Mouse (Mus musculus) C2C12 (cell line): Measurements from ENCODE around the gene Gm8257. TPM values are rescaled to one million over a fixed set of nuclear protein-coding genes. Genes with fewer than 3 reads are reported as not detected.
"Not testable (repeated sequence)": the region's sequence is repeated elsewhere in the genome, so short reads cannot be mapped to it uniquely, and the experiment has no call there.

ENCODE experiments used
- H3K27me3 ChIP-seq: one replicate; pipeline ENCODE4 v1.6.1; 2011; ENCODE audit not compliant: control insufficient read depth, insufficient read depth, insufficient read length
- H3K36me3 ChIP-seq: one replicate; pipeline ENCODE4 v1.6.1; 2011; ENCODE audit not compliant: control insufficient read depth, insufficient read depth
- H3K4me3 ChIP-seq: one replicate; pipeline ENCODE4 v1.5.1; 2011; ENCODE audit warnings: mild to moderate bottlenecking, control low read depth; ENCODE audit not compliant: poor library complexity, insufficient read depth, severe bottlenecking
- H3K79me2 ChIP-seq: one replicate; pipeline ENCODE4 v1.6.1; 2011; ENCODE audit not compliant: control insufficient read depth, insufficient read depth
- H3K79me3 ChIP-seq: one replicate; pipeline ENCODE4 v1.6.1; 2011; ENCODE audit warnings: low read depth, control low read depth
- H3ac ChIP-seq: one replicate; pipeline ENCODE3; 2011; ENCODE audit warnings: low read depth; ENCODE audit not compliant: control insufficient read depth, insufficient read length
- CEBPB ChIP-seq: IDR thresholded peaks from one replicate; pipeline ENCODE4 v1.6.1; 2011; ENCODE audit warnings: low read depth, mild to moderate bottlenecking, control low read depth, moderate library complexity
- CTCF ChIP-seq: IDR thresholded peaks from one replicate; pipeline ENCODE4 v1.5.1; 2011; ENCODE audit not compliant: control insufficient read depth, insufficient read depth, insufficient read length
- long read RNA-seq, 2 experiments: library from polyadenylated mRNA; unstranded; transcript quantifications; one replicate each; pipeline ENCODE4 v2.0.0; 2019 to 2020
- polyA plus RNA-seq: library from polyadenylated mRNA; unstranded; fragments of >200 nt; fragmentation: generic; extraction: Trizol; gene quantifications from one replicate; pipeline ENCODE4 v1.2.1, GENCODE M21; 2012; ENCODE audit warnings: missing spikeins

Gm8257 gene
- polyA plus RNA-seq: 0.13 TPM
- long read RNA-seq, experiment 1: 0 reads
- long read RNA-seq, experiment 2: 0 reads

GRCm38 (mm10) chr14:44706356-44706755 is at the start of gene Gm8257:
Gm8257 (minus strand) TSS chr14:44706456.
- not testable (repeated sequence) for H3K79me2 ChIP-seq, H3K79me3 ChIP-seq, H3K27me3 ChIP-seq, H3K36me3 ChIP-seq, H3ac ChIP-seq, H3K4me3 ChIP-seq

GRCm38 (mm10) chr14:44750240-44750639 is 44.0 kb upstream of the Gm8257 start, which contains the start of gene Gm8267:
Gm8267 (minus strand) TSS chr14:44750340.
- Histone ChIP-seq H3K36me3 (no peaks in the 10 kb centered on the region), H3K79me3 (no peaks in the 10 kb centered on the region), H3K27me3 (no peaks in the 10 kb centered on the region), H3K4me3 (no peak within 1 kb of the TSS), H3K79me2 (no peaks in the 10 kb centered on the region), H3ac (no peak within 1 kb of the TSS)
- TF ChIP-seq CEBPB (no peak), CTCF (no peak)

GRCm38 (mm10) chr14:44742789-44743188 is 36.5 kb upstream of the Gm8257 start:
- not testable (repeated sequence) for H3K4me3 ChIP-seq, H3K79me3 ChIP-seq, H3K79me2 ChIP-seq, H3K27me3 ChIP-seq, H3K36me3 ChIP-seq, H3ac ChIP-seq

GRCm38 (mm10) chr14:44730711-44731110 is 24.5 kb upstream of the Gm8257 start:
- not testable (repeated sequence) for H3ac ChIP-seq, H3K4me3 ChIP-seq

GRCm38 (mm10) chr14:44627737-44628136 is 78.5 kb downstream of the Gm8257 start, which contains the start of gene Gm5624:
Gm5624 (minus strand) TSS chr14:44627938.
- not testable (repeated sequence) for H3K27me3 ChIP-seq, H3ac ChIP-seq, H3K4me3 ChIP-seq, H3K79me2 ChIP-seq, H3K36me3 ChIP-seq, H3K79me3 ChIP-seq

More at GRCm38 (mm10) chr14:44730711-44731110, 24.5 kb upstream of the Gm8257 start:
- not testable (repeated sequence) for H3K79me2 ChIP-seq, H3K79me3 ChIP-seq, H3K36me3 ChIP-seq, H3K27me3 ChIP-seq

Other genes starting within 250 kb of the Gm8257 start
- not detected for gene BC061237, start 214.0 kb downstream of the Gm8257 start, polyA plus RNA-seq
- gene Gm17093, start 188.2 kb downstream of the Gm8257 start, polyA plus RNA-seq: not detected
- not detected for gene Gm8247, start 123.3 kb downstream of the Gm8257 start, polyA plus RNA-seq
- 0.56 TPM for gene Gm5624, start 78.5 kb downstream of the Gm8257 start, polyA plus RNA-seq
- gene Gm8267, start 43.9 kb upstream of the Gm8257 start, polyA plus RNA-seq: not detected
- not detected for gene Ptgdr, start 152.9 kb upstream of the Gm8257 start, polyA plus RNA-seq